Mouse (Mus musculus): ENCODE data around the gene Txndc11. TPM values are rescaled to one million over a fixed set of nuclear protein-coding genes. Genes with fewer than 3 reads are reported as not detected.

The Txndc11 gene
- total RNA-seq, 2 experiments from 2014 or later: 13.6 to 14.0 TPM

DNA sequence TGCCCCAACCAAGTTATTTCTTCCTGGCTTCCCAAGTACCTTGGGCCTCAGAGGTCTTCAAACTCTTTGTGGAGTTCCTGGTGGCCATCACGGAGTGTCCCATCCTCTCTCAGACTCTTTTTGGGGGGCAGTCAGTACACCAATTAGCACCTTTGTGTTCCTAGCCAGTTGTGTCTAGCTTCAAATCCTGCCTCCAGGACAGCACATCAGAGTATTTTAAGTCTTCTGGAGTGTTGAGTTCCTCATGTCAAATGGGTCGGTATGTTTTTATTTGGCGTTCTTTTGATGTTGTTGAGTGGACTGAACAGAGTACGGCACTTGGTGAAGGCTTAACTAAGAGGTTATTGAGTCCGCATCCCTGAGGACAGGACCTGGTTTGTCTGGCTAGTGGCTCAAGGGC lies 69.0 kb downstream of the Txndc11 start:
- no peak for DNase-seq

DNA sequence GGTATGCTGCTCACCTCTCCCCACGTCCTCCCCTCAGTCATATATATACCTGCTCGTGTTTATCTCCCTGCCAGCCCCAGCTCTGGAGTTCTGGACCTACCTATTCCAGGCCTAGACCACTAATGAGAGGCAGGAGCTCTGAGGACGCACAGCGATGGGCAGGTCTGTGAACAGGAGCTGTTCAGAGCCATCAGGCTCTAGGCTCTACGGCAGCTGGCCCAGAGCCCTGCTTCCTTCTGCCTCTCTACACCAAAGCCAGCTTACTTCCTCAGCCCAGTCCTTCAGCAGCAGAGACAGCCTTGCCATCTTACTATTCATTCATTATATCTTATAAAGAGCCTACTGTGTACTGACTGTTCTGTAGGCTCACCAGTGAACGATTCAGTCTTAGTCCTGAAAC lies 69.7 kb downstream of the Txndc11 start:
- no peak for DNase-seq

DNA sequence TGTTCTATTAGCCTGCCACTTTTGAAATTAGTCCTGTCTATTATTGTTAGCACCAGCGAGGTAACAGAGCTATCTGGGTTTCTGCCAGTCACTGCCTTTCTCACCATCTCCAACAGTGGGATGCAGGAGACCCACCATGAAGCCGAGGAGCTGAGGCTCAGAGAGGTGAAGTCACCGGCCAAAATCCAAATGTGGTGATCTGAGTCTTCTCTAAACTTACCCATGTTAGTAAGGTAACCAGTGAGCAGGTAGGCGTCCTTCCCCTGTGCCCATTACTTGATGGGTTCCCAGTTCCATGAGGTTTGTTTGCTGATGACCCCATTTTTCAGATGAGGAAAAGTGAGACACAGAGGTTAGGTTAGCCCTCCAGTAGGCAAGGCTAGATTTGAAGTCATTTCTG lies 70.1 kb downstream of the Txndc11 start:
- DNase-seq: no peak

DNA sequence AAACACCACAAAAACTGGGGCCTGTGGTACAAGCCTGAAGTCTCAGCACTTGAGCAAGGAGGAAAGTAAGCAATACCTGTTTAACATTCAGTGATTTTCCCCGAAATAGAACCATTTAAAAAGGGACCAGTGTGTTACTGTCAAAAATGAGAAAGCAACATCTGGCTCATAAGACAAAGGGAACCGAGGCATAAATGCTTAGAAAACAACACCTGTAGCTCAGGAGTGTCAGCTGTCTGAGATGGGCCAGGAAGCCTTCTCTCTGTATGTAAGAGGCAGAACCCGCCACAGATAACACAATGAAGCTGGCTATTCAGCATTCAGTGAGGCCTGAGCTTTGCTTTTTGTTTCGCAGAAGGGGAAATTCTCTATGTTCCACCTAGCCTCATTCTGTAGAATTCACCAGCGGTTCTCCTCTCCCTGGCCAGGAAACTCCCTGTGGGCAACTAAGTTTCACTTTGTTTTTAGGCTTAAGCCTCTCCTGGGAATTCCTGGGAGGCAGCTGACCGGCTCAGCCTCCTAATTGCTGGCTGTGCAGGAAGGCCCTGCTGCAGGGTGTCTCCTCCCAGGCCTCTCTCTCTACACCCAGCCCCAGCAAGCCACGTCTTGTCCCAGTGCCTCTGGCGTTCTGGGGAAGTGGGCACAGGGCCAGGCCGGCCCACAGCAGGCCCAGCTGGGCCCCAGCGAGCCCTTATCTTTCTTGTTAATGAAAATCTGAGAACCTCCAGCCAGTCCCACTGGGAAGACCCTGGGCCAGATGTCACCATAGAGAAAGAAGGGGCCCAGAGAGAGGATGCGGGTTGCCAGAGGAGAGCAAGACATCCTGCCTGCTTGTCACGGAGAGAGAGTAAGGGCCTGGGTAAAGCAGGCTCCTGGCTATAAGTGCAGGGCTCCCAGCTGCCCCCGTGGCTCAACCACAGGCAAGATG lies 71.4 kb downstream of the Txndc11 start:
- peak; percentile 88 to 95 for DNase-seq

DNA sequence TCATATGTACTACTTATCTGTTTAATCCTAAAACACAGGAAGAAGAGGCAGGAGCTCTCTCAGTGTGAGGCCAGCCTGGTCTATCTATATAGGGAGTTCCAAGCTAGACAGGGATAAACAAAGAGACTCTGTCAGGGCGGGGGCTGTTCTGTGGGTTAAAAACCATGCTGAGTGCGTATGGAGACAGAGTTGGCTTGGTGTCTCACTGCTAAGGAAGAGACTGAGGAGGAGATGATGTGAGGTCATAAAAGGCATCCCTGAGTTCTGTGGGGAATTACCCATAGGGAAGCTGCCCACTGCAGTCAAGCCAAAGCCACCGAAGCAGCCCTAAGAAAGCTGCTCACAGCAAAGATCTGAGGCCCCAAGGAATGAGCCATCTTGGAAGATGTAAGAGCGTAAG lies 73.8 kb downstream of the Txndc11 start, which contains the start of gene Snn:
Snn (plus strand) TSS at position 301 of the 400 bp plus-strand sequence.
- DNase-seq: no peak

DNA sequence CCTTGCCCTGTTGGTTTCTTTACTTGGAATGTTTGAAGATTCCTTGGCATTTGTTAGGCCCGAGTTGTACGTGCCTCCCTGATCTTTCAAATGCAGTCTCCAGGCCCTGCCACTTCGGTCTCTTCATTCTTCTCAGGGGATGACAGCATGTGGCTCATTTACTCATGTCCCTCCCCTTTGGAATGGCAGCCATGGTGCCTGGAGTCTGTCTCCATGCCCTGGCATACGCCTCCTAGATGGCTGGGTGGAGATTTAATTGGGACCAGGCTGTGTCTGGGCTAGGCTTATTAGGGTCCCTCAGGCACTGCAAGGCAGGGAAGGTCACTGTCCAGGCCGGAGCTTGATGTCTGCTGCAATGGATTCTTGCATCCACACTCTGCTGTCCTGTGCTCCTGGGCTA lies 78.5 kb downstream of the Txndc11 start:
- no peak for DNase-seq

DNA sequence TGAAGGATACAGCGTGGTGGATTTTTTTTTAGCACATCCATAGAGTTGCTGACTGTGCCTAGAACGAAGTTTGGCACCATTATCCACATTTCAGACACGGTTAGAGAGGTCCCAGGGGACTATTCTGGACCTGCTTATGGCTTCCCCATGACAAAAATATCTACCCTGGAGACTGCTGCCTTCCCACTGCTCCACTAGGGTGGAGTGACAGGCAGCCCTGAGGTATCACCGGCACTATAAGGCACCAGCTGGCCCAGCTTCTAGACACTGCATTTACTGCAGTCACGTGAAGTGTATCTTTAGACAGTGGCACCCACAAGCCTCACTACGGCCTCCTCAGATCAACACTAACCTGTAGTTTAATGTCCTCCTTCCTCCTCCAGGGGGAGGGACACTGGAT lies 79.6 kb downstream of the Txndc11 start:
- DNase-seq: no peak

DNA sequence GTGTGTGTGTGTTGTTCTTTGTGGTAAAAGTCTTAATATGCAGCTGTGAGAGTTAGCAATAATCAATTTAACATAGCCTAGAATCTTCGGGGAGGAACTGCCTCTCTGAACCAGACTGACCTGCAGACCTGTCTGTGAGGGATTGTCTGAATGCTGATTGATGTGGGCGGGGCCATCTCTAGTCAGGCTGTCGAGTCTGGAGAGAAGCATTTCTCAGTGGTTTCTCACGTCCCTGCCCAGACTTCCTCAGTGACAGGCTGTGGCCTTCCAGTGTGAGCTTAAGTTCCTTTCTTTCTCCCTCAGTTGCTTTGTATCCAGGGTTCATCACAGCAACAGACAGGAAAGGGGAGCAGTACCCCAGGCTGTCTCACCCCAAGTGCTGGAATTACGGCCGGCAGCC lies 80.0 kb downstream of the Txndc11 start:
- no peak for DNase-seq

DNA sequence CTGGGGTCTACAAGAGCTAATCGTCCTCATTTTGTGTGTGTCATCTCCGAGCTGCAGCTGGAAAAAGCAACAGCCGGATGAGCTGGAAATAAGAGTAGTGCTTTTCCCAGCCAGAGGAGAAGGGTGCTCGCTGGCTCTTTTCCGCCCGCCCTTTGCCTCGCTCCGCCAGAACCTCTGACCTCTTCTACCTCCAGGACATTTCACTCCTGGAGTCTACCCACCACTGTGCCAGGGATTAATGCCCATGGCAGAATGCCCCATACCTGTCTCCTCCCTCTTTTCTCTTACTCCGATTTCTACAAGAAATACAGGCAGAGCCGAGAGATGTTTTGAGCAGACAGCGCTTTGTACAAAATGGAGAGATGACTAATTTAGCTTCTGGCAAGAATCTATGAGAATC lies 83.3 kb downstream of the Txndc11 start:
- no peak for DNase-seq

DNA sequence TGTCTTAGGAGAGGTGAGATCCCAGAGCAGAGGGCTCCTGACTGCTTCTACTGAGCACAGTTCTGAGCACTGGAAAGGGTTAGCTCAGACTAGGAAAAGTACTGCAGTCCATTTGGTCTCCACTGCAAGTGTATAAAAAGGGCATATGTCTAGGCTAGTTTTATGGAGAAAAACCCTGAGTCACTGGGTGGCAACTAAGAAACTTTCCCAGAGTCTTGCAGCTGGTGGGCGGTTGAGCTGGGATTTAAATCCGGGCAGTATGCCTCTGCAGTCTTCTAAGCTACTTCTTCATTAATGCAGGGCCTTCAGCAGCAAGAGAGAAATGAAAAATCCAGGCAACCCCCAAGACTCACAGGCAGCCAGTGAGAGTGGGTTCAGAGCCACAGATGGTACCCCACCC lies 84.2 kb downstream of the Txndc11 start:
- DNase-seq: no peak

DNA sequence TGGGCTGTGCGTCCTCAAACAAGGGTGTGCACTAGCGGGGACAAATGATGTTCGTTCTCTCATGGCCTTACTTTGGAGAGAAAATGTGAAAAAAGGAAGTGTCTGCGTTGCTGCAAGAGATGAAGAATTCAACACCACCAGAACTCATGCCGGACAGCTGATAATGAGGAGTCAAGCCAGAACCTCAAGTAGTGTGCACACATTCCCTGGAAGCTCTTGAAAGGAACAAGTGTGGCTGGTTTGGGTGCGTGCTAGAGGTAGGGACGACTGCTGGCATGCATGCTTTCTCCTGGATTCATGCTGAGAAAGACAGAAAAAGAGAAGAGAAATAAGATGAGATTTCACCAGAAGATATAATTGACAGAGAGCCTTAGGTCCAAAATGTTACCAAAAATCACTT lies 87.3 kb downstream of the Txndc11 start:
- no peak for DNase-seq

DNA sequence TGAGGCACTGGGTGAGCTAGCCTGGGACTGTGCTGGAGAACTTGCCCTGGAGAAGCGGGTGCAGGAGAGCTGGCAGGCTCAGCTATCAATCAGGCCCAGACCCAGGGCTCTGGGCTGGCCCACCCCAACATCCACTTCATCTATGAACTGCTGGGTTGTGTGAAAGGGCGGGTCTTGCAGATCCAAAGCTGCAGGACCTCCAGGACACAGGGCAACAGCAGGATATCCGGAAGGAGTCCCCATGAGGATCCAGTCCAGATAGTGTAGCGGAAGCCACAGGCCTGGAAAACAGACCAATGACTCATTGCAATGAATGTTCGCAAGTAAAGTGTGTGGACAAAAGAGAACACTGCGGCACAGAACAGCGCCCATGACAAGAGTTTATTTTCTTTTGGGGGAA lies 88.0 kb downstream of the Txndc11 start:
- peak; percentile 66 to 90 for DNase-seq

DNA sequence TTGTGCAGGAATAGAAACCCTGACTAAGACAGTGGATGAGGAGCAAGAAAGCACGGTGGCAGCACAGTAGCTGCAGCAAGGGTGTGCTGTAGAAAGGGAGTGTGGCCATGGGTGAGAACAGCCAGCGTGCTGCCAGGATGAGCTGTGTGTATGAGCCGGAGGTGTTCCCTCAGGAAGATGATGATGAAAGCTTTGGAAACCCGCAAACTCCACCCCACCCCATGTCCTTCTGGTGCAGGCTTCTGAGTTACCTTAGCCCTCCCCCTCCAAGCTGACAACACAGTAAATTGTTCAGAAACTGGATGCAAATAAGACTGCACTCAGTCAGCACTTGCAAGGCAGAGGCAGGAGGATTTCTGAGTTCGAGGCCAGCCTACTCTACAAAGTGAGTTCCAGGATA lies 91.2 kb downstream of the Txndc11 start:
- DNase-seq: no peak

DNA sequence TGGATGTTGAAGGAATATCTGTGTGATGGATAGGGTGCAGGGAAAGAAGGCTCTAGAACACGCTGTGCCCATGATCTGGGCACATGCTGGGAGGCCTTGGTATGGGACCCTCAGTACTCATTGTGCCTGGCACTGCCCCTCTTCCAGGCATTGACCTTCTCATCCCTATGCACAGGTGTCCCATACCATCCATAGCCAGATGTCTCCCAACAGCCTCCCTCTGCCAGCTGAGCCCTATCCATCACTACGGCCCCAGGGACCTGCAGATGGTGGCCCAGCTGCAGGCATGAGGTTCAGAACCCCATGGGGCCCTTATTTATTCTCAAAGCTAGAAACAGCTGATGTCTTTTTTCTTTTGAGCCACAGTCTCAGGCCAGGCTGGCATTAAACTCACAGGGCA lies 93.8 kb downstream of the Txndc11 start:
- DNase-seq: no peak

DNA sequence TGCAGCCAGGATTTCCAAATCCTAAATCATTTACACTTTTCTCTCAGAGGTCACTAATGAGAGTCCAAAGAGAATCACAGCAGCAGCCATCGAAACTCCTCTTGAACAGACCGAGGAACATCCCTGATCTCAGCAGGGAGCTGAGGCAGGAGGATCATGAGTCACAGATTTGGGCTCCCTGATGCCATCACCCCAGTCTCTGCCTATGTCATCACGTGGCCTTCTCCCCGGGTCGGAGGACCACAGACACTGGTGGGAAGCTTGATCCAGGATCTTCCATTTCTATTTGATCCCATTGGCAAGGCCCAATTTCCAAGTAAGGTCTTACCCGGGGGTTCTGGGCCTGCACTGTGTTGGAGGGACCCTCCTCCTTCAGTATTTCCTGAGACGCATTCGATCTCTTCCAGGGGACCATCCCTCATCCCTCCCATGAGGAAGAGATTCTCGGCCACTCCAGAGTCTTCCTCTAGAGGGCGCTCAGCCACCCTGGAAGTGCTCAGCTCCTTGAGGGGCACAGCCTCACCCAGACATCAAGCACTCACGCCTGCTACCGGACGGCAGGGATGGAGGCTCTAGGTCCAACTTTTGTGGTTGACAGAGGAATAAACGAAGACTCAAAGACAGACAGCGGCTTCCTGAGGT lies 98.5 kb downstream of the Txndc11 start:
- peak; percentile 76 to 89 for DNase-seq

DNA sequence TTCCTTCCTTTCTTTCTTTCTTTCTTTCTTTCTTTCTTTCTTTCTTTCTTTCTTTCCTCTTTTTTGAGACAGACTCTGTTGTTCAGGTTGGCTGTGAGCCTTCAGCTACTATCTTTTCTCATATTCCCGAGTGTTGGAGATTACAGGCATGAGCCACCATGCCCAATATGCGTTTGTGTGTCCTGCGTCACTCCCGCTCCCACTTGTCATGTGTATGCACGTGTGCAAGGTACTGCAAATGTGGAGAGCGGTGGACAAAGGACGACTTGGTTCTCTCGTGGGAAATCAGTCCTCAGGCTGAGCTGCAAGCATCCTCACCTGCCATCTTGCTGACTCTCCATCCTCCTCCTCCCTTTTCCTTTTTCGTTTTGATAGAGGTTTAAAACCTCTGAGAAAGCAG lies 99.2 kb downstream of the Txndc11 start:
- no peak for DNase-seq

DNA sequence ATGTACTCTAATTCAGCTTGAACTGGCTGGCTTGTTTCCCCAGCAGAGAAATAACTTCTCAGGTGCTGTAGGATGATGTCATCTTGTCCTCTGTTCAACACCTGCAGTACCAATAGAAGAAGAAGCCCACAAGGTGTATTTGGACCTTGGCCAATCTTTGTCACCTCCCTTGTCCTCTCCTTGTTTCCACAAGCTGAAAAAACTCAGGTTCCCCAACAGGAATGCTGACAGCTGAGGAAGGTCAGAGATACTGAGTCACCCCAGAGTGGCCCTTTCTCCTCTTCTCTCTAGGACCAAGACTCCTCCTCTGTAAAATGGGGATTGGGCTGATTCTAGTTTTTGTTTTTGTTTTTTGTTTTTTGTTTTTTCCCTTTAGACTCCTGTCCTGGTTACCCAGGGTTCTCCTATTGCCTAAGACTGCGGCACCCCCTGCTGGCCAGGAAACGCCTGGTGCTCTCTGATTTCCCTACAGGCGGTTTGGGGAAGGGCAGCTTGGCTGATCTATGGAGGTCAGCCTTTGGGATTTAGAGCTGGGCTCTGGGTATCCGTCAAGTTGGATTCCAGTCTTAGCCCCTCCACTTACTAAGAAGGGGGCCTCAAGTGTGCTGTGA lies 100.2 kb downstream of the Txndc11 start:
- DNase-seq: peak; percentile 84 to 93

DNA sequence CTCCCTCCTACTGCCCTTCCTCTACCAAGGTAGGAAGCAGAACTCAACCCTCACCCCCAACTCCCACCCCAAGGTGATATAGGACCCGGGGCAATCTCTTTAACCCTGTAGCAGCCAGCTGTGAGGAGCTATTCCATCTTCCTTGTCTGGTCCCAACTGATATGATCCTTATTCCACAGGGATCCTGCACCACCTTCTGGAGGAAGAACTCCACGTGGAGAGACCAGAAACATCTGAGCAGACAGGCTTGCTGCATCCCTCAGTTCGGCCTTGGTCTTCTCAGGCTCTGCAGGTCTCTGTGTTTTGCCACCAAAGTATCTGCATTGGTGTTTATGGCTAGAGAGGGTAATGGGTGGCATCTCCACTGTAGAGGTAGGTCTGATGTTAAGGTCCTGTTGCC lies 103.1 kb downstream of the Txndc11 start:
- no peak for DNase-seq

DNA sequence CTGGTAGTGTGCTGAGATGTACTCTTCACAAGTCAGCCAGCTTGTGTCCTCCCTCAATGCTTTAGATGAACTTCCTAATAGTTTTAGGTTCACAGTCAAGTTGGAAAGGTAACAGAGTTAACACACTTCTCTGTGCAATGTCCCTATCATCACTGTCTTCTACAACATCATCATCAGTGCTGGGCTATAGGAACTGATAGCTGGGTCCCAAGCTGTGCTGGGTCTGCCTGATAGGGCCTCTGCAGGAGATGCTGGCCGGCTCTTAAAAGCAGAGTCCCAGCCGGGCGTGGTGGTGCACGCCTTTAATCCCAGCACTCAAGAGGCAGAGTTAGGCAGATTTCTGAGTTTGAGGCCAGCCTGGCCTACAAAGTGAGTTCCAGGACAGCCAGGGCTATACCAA lies 103.6 kb downstream of the Txndc11 start:
- DNase-seq: no peak

DNA sequence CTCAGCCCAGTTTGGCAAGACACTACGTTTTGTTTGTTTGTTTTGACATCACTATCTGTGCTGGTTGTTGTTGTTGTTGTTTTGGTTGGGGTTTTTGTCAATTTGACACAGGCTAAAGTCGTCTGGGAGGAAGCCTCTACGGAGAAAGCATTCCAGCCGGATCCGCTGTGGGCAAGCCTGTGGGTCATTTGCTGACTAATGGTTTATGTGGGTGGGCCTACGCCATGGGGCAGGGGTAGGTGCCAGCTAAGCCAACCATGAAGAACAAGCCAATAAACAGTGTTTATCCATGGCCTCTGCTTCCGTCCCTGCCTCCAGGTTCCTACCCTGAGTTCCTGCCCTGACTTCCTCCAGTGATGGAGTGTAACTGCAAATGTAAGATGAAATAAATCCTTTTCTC lies 106.2 kb downstream of the Txndc11 start:
- no peak for DNase-seq
